Mouse (Mus musculus): ENCODE data around the gene Zfp358. TPM values are rescaled to one million over a fixed set of nuclear protein-coding genes. Genes with fewer than 3 reads are reported as not detected.
A peak's percentile ranks its signal among the peaks of the same experiment; 100 is the strongest.

Zfp358 gene
- 34.1 and 35.1 TPM in 2 replicates for polyA plus RNA-seq (2014; fragmentation: Nextera tagmentation; extraction: Ambion mirVana)

DNA sequence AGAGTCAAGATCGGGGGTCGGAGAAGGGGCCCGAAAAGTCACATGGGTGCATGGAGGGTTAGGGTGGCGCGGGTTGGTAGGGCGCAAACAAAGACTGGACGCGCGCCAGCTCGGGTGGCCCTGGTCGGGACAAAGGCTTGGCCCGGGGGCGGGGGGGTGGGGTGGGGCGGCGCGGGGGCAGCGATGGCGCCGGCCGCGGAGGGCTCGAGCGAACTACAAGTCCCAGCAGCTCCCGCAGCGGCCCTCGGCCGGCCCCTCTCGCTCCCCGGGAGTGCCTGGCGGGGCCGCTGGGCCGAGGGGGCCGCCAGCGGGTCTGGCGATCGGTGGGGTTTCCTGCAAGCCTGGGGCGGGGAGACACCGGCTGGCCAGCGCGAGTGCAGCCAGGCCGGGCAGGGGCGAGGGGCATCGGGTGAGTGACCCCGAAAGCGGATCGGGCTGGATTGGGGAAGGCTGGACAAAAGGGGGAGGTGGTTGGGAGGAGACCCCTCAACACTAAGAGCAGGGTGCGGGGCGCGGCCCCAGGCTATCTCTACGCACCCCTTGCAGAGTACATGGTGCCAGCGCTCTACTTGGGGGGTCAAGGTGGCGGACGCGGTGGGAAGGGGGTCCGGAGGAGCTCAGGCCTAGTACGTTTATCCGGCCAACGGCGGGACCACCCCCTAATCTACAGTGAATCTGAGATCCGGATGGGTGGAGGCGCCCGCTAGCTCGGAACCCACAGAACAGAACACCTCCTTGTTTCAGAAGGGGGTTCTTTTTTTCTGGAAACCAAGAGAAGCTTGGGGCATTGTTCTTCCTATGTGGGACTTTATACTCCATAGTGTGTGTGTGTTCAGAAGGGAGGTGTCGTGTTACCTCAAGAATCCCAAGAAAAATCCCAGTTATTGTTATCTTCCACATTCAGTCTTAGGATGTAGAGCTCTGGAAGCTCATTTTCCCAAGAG, at the start of gene Zfp358:
Gene Zfp358, plus strand, starts transcription at position 238 of the 944 bp plus-strand sequence.
- Histone ChIP-seq H3K27ac (ENCODE audit: low read depth, low read length) (peak within 1 kb of the TSS; percentile 62), H3K4me1 (replicated peaks; ENCODE audit: control insufficient read depth, insufficient read depth, low read length) (peaks cover 3% of the 10 kb centered on the region; the same call in 1 of the 2 replicates), H3K4me2 (ENCODE audit: low read depth, low read length, severe bottlenecking) (peak within 1 kb of the TSS; percentile 51), H3K9ac (ENCODE audit: low read length) (peak within 1 kb of the TSS; percentile 97), H3K27me3 (ENCODE audit: control insufficient read depth, insufficient read depth, low read length) (no peaks in the 10 kb centered on the region), H3K4me3 (ENCODE audit: low read depth, low read length) (peak within 1 kb of the TSS; percentile 89), H3K36me3 (ENCODE audit: control insufficient read depth, insufficient read depth, low read length) (peaks cover 23% of the 10 kb centered on the region), H3K9me3 (ENCODE audit: control insufficient read depth, low read length) (no peaks in the 10 kb centered on the region; the same call in 1 of the 2 replicates)
- WGBS = under 1% methylated on average over 62 of the region's 64 CpGs
- DNase-seq (ENCODE audit: low spot score) (peak; percentile 94), ATAC-seq (replicated peaks; ENCODE audit: low FRiP score) (peak; percentile 92)

DNA sequence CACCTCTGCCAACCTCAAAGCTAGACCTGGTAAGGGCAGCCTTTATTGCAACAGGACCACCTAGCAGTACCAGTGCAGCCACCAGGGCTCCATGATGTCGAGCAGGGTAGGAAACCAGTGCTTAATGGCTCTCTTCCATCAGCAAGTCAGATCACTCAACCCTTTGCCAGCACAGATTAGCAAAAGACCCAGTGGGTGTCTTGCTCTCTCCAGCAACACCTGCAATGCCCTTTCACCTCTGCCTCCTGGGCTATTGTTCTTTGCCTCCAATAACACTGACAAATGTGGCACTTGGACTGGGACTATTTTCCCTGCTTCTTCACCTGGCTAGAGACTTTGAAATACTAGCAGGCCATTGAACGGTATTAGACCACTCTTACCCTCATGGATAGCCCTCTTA, 43.7 kb upstream of the Zfp358 start:
- no peak overlapping the region for H3K4me3 ChIP-seq (ENCODE audit: low read depth, low read length)
- no peak overlapping the region for H3K9ac ChIP-seq (ENCODE audit: low read length)
- DNase-seq (ENCODE audit: low spot score) (no peak), ATAC-seq (replicated peaks; ENCODE audit: low FRiP score) (no peak)
- no peaks in the 10 kb centered on the region for H3K4me1 ChIP-seq (replicated peaks; ENCODE audit: control insufficient read depth, insufficient read depth, low read length)
- no peak overlapping the region for H3K4me2 ChIP-seq (ENCODE audit: low read depth, low read length, severe bottlenecking)
- WGBS = 89% methylated on average over 2 of the region's 2 CpGs
- H3K27me3 ChIP-seq (ENCODE audit: control insufficient read depth, insufficient read depth, low read length) = no peaks in the 10 kb centered on the region
- no peaks in the 10 kb centered on the region for H3K9me3 ChIP-seq (ENCODE audit: control insufficient read depth, low read length)
- peaks cover 13% of the 10 kb centered on the region for H3K36me3 ChIP-seq (ENCODE audit: control insufficient read depth, insufficient read depth, low read length)
- no peak overlapping the region for H3K27ac ChIP-seq (ENCODE audit: low read depth, low read length)

GRCm38 (mm10) chr8:3450670-3451069, 42.3 kb upstream of the Zfp358 start:
- no peaks in the 10 kb centered on the region for H3K27me3 ChIP-seq (ENCODE audit: control insufficient read depth, insufficient read depth, low read length)
- 0 out of 2 replicates have a peak, but pooled peaks have one; percentile 16 for ATAC-seq (replicated peaks; ENCODE audit: low FRiP score)
- no peak overlapping the region for H3K4me3 ChIP-seq (ENCODE audit: low read depth, low read length)
- no peak overlapping the region for H3K9ac ChIP-seq (ENCODE audit: low read length)
- no peaks in the 10 kb centered on the region for H3K4me1 ChIP-seq (replicated peaks; ENCODE audit: control insufficient read depth, insufficient read depth, low read length)
- DNase-seq (ENCODE audit: low spot score) = peak; percentile 79
- no peak overlapping the region for H3K4me2 ChIP-seq (ENCODE audit: low read depth, low read length, severe bottlenecking)
- no peaks in the 10 kb centered on the region for H3K9me3 ChIP-seq (ENCODE audit: control insufficient read depth, low read length)
- H3K27ac ChIP-seq (ENCODE audit: low read depth, low read length) = no peak overlapping the region
- 35% methylated on average over 5 of the region's 5 CpGs for WGBS
- H3K36me3 ChIP-seq (ENCODE audit: control insufficient read depth, insufficient read depth, low read length) = peaks cover 15% of the 10 kb centered on the region

- Histone ChIP-seq H3K36me3 (ENCODE audit: control insufficient read depth, insufficient read depth, low read length) (peaks cover 15% of the 10 kb centered on the region), H3K4me2 (ENCODE audit: low read depth, low read length, severe bottlenecking) (no peak overlapping the region), H3K9ac (ENCODE audit: low read length) (no peak overlapping the region), H3K9me3 (ENCODE audit: control insufficient read depth, low read length) (no peaks in the 10 kb centered on the region), H3K4me1 (replicated peaks; ENCODE audit: control insufficient read depth, insufficient read depth, low read length) (no peaks in the 10 kb centered on the region), H3K4me3 (ENCODE audit: low read depth, low read length) (no peak overlapping the region), H3K27me3 (ENCODE audit: control insufficient read depth, insufficient read depth, low read length) (no peaks in the 10 kb centered on the region), H3K27ac (ENCODE audit: low read depth, low read length) (no peak overlapping the region)
- DNase-seq (ENCODE audit: low spot score) (no peak), ATAC-seq (replicated peaks; ENCODE audit: low FRiP score) (no peak)
- 94% methylated on average over 25 of the region's 25 CpGs for WGBS
Observed at GRCm38 (mm10) chr8:3451992-3452391, 40.9 kb upstream of the Zfp358 start.

DNA sequence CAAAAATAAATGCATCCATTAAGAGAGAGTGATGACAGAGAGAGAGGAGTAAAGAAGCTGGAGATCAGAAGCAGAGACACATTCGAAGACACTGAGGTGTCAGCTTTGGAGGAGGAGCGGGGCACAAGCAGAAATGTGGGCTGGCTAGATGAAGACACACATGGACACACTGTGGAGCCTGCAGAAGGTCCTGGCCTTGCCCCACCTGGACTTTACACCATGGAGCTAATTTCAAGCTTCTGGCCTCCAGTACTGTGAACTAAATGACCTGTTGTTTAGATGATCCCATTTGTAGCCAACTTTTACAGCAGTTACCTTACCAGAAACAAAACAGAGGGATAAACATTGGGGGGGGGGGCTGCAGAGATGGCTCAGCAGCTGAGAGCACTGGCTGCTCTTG, 29.7 kb upstream of the Zfp358 start:
- ATAC-seq (replicated peaks; ENCODE audit: low FRiP score) (no peak), DNase-seq (ENCODE audit: low spot score) (no peak)
- H3K4me2 ChIP-seq (ENCODE audit: low read depth, low read length, severe bottlenecking) = no peak overlapping the region
- no peaks in the 10 kb centered on the region for H3K27me3 ChIP-seq (ENCODE audit: control insufficient read depth, insufficient read depth, low read length)
- H3K9ac ChIP-seq (ENCODE audit: low read length) = no peak overlapping the region
- no peaks in the 10 kb centered on the region for H3K9me3 ChIP-seq (ENCODE audit: control insufficient read depth, low read length)
- no peaks in the 10 kb centered on the region for H3K36me3 ChIP-seq (ENCODE audit: control insufficient read depth, insufficient read depth, low read length)
- H3K27ac ChIP-seq (ENCODE audit: low read depth, low read length) = no peak overlapping the region
- no peak overlapping the region for H3K4me3 ChIP-seq (ENCODE audit: low read depth, low read length)
- WGBS = 96% methylated on average over 2 of the region's 2 CpGs
- no peaks in the 10 kb centered on the region; the same call in 1 of the 2 replicates for H3K4me1 ChIP-seq (replicated peaks; ENCODE audit: control insufficient read depth, insufficient read depth, low read length)

DNA sequence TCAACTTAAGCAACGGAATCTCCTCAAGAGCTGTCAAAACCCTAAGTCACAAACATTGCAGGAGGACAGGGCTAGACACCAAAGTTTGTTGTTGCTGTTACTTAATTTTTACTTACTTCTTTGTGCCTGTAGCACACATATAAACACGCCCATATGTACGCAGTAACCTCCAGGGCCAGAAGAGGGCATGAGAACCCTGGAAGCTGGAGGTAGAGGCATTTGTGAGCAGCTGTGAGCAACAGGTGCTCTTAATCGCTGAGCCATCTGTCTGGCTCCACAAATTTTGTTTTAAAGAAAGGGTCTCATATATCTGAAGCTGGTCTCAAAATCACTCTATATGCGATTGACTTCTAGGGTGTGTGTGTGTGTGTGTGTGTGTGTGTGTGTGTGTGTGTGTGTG, 28.6 kb upstream of the Zfp358 start:
- H3K4me1 ChIP-seq (replicated peaks; ENCODE audit: control insufficient read depth, insufficient read depth, low read length) = no peaks in the 10 kb centered on the region; the same call in 1 of the 2 replicates
- no peak for ATAC-seq (replicated peaks; ENCODE audit: low FRiP score)
- no peak overlapping the region for H3K4me2 ChIP-seq (ENCODE audit: low read depth, low read length, severe bottlenecking)
- H3K27ac ChIP-seq (ENCODE audit: low read depth, low read length) = no peak overlapping the region
- H3K36me3 ChIP-seq (ENCODE audit: control insufficient read depth, insufficient read depth, low read length) = no peaks in the 10 kb centered on the region
- H3K9ac ChIP-seq (ENCODE audit: low read length) = no peak overlapping the region
- no peak for DNase-seq (ENCODE audit: low spot score)
- H3K4me3 ChIP-seq (ENCODE audit: low read depth, low read length) = no peak overlapping the region
- no peaks in the 10 kb centered on the region for H3K27me3 ChIP-seq (ENCODE audit: control insufficient read depth, insufficient read depth, low read length)
- no peaks in the 10 kb centered on the region for H3K9me3 ChIP-seq (ENCODE audit: control insufficient read depth, low read length)
- WGBS = 53% methylated on average over 5 of the region's 5 CpGs

DNA sequence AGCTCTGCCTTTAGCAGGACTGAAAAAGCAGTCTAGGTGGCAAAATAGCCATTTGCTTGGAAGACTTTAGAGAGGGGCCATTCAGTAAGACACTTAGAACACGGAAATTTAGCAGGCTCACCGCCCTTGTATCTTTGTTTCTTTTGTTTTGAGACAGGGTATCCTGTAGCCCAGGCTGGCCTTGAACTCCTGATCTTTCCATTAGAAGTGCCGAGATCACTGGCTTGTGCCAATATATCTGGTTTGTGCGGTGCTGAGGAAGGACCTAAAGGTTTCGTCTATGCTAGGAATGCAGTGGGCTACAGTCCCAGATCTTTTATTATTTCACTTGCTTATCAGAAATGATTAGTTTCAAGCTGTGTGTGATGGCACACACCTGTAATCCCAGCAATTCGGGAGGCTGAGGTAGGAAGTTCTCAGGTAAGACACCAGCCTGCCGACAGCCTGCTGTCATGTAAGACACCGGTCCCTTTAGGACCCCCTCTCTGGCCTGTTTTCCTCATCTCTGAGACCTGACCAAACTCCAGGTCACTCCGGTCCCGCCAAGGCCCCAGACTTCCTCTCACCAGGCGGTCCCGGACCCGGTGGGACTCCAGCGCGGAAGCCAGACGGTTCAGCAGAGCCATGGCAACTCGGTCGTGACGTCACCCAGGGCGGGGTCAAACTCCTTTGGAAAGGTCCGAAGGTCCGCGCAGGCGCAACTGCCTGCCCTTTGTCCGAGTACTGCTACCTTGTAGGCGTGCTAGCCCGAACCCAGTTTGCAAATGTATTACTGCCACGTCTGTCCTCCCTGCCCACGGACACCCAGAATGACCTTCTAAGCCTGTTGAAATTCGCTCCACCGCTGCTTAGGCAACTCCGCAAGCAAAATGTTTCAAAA, 25.7 kb upstream of the Zfp358 start, which contains the start of gene Pex11g:
Gene Pex11g, minus strand, starts transcription at position 675 of the 880 bp plus-strand sequence.
- H3K27ac ChIP-seq (ENCODE audit: low read depth, low read length) = peak within 1 kb of the TSS; percentile 70
- DNase-seq (ENCODE audit: low spot score) (peak; percentile 99), ATAC-seq (replicated peaks; ENCODE audit: low FRiP score) (peak; percentile 96)
- H3K27me3 ChIP-seq (ENCODE audit: control insufficient read depth, insufficient read depth, low read length) = no peaks in the 10 kb centered on the region
- 10% methylated on average over 32 of the region's 32 CpGs for WGBS
- H3K4me3 ChIP-seq (ENCODE audit: low read depth, low read length) = peak within 1 kb of the TSS; percentile 42
- no peaks in the 10 kb centered on the region for H3K9me3 ChIP-seq (ENCODE audit: control insufficient read depth, low read length)
- H3K36me3 ChIP-seq (ENCODE audit: control insufficient read depth, insufficient read depth, low read length) = no peaks in the 10 kb centered on the region
- peak within 1 kb of the TSS; percentile 77 for H3K9ac ChIP-seq (ENCODE audit: low read length)
- peak within 1 kb of the TSS; percentile 66 for H3K4me2 ChIP-seq (ENCODE audit: low read depth, low read length, severe bottlenecking)
- no peaks in the 10 kb centered on the region; the same call in 1 of the 2 replicates for H3K4me1 ChIP-seq (replicated peaks; ENCODE audit: control insufficient read depth, insufficient read depth, low read length)

DNA sequence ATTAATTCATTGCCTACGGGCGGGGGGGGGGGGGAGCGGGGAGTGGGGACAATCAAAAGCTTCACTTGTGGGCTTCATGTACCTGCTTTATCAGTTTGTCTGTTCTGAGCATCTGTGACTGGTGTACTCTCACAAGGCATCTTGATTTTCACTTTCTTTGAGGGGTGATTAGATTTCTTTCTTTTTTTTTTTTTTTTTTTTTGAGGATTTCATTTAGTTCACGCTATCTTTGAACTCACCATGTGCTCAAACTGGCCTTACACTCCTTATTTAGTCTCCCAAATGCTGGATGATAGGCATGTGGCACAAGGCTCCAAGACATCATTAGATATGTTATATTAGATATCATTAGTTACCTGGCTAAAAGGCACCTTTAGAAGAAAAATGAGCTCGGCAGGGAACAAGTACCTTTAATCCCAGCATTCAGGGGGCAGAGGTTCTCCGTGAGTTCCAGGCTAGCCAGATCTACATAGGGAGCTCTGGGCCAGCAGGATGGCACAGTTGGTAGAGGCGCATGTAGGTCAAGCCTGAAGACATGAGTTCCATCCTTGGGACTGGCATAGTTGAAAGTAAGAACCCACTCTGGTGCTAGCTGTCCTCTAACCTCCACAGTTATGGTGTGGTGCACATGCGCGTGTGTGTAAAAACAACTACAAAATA, 24.9 kb upstream of the Zfp358 start:
- no peaks in the 10 kb centered on the region for H3K9me3 ChIP-seq (ENCODE audit: control insufficient read depth, low read length)
- H3K4me2 ChIP-seq (ENCODE audit: low read depth, low read length, severe bottlenecking) = peak overlapping the region; percentile 66
- H3K9ac ChIP-seq (ENCODE audit: low read length) = peak overlapping the region; percentile 77
- H3K27ac ChIP-seq (ENCODE audit: low read depth, low read length) = peak overlapping the region; percentile 70
- no peaks in the 10 kb centered on the region for H3K36me3 ChIP-seq (ENCODE audit: control insufficient read depth, insufficient read depth, low read length)
- H3K4me1 ChIP-seq (replicated peaks; ENCODE audit: control insufficient read depth, insufficient read depth, low read length) = no peaks in the 10 kb centered on the region; the same call in 1 of the 2 replicates
- DNase-seq (ENCODE audit: low spot score) (no peak), ATAC-seq (replicated peaks; ENCODE audit: low FRiP score) (peak; percentile 14; the same call in 1 of the 2 replicates)
- no peaks in the 10 kb centered on the region for H3K27me3 ChIP-seq (ENCODE audit: control insufficient read depth, insufficient read depth, low read length)
- WGBS = 58% methylated on average over 8 of the region's 9 CpGs
- H3K4me3 ChIP-seq (ENCODE audit: low read depth, low read length) = peak overlapping the region; percentile 42

Data from forebrain, embryonic 11.5 days (tissue).